Mouse (Mus musculus): Measurements from ENCODE around the gene Ripply3.

The Ripply3 gene

GRCm38 (mm10) chr16:94358091-94358490, 29.9 kb downstream of the Ripply3 start:
- no peak for DNase-seq (ENCODE audit: low spot score in 2 of 2)

- no peak for DNase-seq (ENCODE audit: low spot score in 2 of 2)
Observed at GRCm38 (mm10) chr16:94360578-94361350, 32.5 kb downstream of the Ripply3 start.

GRCm38 (mm10) chr16:94362174-94362873, 34.1 kb downstream of the Ripply3 start:
- DNase-seq (ENCODE audit: low spot score in 2 of 2) = peak; percentile 36 to 58

GRCm38 (mm10) chr16:94363814-94364213, 35.6 kb downstream of the Ripply3 start:
- DNase-seq (ENCODE audit: low spot score in 2 of 2) = no peak

GRCm38 (mm10) chr16:94365435-94365834, 37.2 kb downstream of the Ripply3 start:
- DNase-seq (ENCODE audit: low spot score in 2 of 2) = no peak

- DNase-seq (ENCODE audit: low spot score in 2 of 2) = peak; percentile 8 to 13
Observed at GRCm38 (mm10) chr16:94369596-94370172, 41.5 kb downstream of the Ripply3 start.

- DNase-seq (ENCODE audit: low spot score in 2 of 2) = peak; percentile 93 to 94
Observed at GRCm38 (mm10) chr16:94370173-94370914, 42.1 kb downstream of the Ripply3 start, which contains the start of gene Ttc3. TSS of gene Ttc3 (plus strand) at chr16:94370618.

- DNase-seq (ENCODE audit: low spot score in 2 of 2) = peak; percentile 71 to 77
Observed at GRCm38 (mm10) chr16:94370915-94371300, 42.7 kb downstream of the Ripply3 start.

GRCm38 (mm10) chr16:94371301-94371931, 43.2 kb downstream of the Ripply3 start, which contains the start of gene Pigp:
TSS of gene Pigp (minus strand) at chr16:94371842.
- peak; percentile 32 to 46 for DNase-seq (ENCODE audit: low spot score in 2 of 2)

- no peak for DNase-seq (ENCODE audit: low spot score in 2 of 2)
Observed at GRCm38 (mm10) chr16:94379386-94379785, 51.2 kb downstream of the Ripply3 start.

GRCm38 (mm10) chr16:94383277-94383676, 55.1 kb downstream of the Ripply3 start:
- no peak for DNase-seq (ENCODE audit: low spot score in 2 of 2)
